10 mouse cellular contexts compared by ENCODE assay signal in genomic region chr15:89480584-89480983, GRCm38 (mm10). TPM values are rescaled to one million over a fixed set of nuclear protein-coding genes. Genes with fewer than 3 reads are reported as not detected.
DNase-seq lines count a peak whose midpoint lies in the region; ATAC-seq and TF ChIP-seq lines count a peak whose summit lies in the region.
"Had no signal": no experiment of that assay in that cellular context is flagged by ENCODE, and none has a peak within 500 bp of the region (broad histone marks: within the 10 kb centered on the region; RNA-seq: fewer than 3 reads in every experiment).

No protein-coding gene starts in this region.

- H3K4me2 ChIP-seq in heart, embryonic 16.5 days (ENCODE audit: low read depth, low read length) = peak overlapping the region; percentile 34
- H3K4me2 ChIP-seq in lung, postnatal 0 days (replicated peaks; ENCODE audit: low read depth, low read length) = no peak overlapping the region
- H3K4me2 ChIP-seq: midbrain, embryonic 12.5 days had no signal

- TF ChIP-seq EP300 in lung, postnatal 0 days (IDR thresholded peaks at IDR 0.05) = peak; percentile 62; the same call in 1 of the 2 replicates

- WGBS in cerebellum, adult 2 months = 4% methylated on average over 8 of the region's 8 CpGs
- 42% methylated on average over 8 of the region's 8 CpGs for WGBS in heart, embryonic 16.5 days
- WGBS in lung, postnatal 0 days = 34% methylated on average over 8 of the region's 8 CpGs

- TF ChIP-seq POLR2A in cerebellum, adult 2 months (IDR thresholded peaks at IDR 0.05; ENCODE audit: borderline replicate concordance, insufficient read depth, low read length) = peak; percentile 19; the same call in 1 of the 2 replicates

- H3K36me3 ChIP-seq in heart, embryonic 16.5 days (ENCODE audit: control insufficient read depth, insufficient read depth) = no peaks in the 10 kb centered on the region
- H3K36me3 ChIP-seq in lung, postnatal 0 days (ENCODE audit: insufficient read depth, low read length) = no peaks in the 10 kb centered on the region
- H3K36me3 ChIP-seq: midbrain, embryonic 12.5 days had no signal

- H3K4me3 ChIP-seq in cerebellum, adult 2 months (replicated peaks; ENCODE audit: insufficient read depth, low read depth, low read length) = peak overlapping the region; percentile 31
- H3K4me3 ChIP-seq in heart, embryonic 16.5 days (ENCODE audit: low read length) = no peak overlapping the region
- H3K4me3 ChIP-seq in lung, postnatal 0 days (ENCODE audit: low read depth, low read length) = no peak overlapping the region
- H3K4me3 ChIP-seq: midbrain, embryonic 12.5 days had no signal

- H3K9ac ChIP-seq in heart, embryonic 16.5 days (ENCODE audit: low read length) = no peak overlapping the region
- H3K9ac ChIP-seq in lung, postnatal 0 days (replicated peaks; ENCODE audit: low read depth) = no peak overlapping the region
- H3K9ac ChIP-seq: midbrain, embryonic 12.5 days had no signal

- H3K27ac ChIP-seq in cerebellum, adult 2 months (ENCODE audit: insufficient read depth, low read length) = peak overlapping the region; percentile 57
- peak overlapping the region; percentile 73 for H3K27ac ChIP-seq in heart, embryonic 16.5 days (ENCODE audit: low read length)
- peak overlapping the region; percentile 28 for H3K27ac ChIP-seq in lung, postnatal 0 days (ENCODE audit: low read length)
- H3K27ac ChIP-seq: midbrain, embryonic 12.5 days had no signal

- no peak for TF ChIP-seq CTCF in cerebellum, adult 2 months (IDR thresholded peaks at IDR 0.05; ENCODE audit: borderline replicate concordance, insufficient read depth, low read depth, low read length)
- no peak for TF ChIP-seq CTCF in lung, postnatal 0 days (IDR thresholded peaks at IDR 0.05)

- peak; percentile 65 for DNase-seq in gastrocnemius, adult 18-20 months (ENCODE audit: low spot score)
- no peak for DNase-seq in gastrocnemius, postnatal 10 days
- peak; percentile 80 to 90 for DNase-seq in cerebellum, adult 2 months
- peak; percentile 62 for DNase-seq in lung, postnatal 0 days (ENCODE audit: low spot score)
- DNase-seq in right cerebral cortex, adult 2 months (ENCODE audit: low spot score in 2 of 2) = no peak
- no peak for DNase-seq in layer of hippocampus, adult 9-10 months (ENCODE audit: low spot score)
- no peak for DNase-seq in layer of hippocampus, adult 18-20 months (ENCODE audit: low spot score in 2 of 2)

- peaks cover 9% of the 10 kb centered on the region for H3K4me1 ChIP-seq in cerebellum, adult 2 months (ENCODE audit: control insufficient read depth, insufficient read depth, low read length)
- peaks cover 10% of the 10 kb centered on the region for H3K4me1 ChIP-seq in heart, embryonic 16.5 days (ENCODE audit: control insufficient read depth, insufficient read depth, low read length)
- peaks cover 2% of the 10 kb centered on the region; the same call in 1 of the 2 replicates for H3K4me1 ChIP-seq in lung, postnatal 0 days (ENCODE audit: insufficient read depth, low read depth, low read length)

- H3K27me3 ChIP-seq in cerebellum, adult 2 months (ENCODE audit: control insufficient read depth, insufficient read depth, low read length) = no peaks in the 10 kb centered on the region
- no peaks in the 10 kb centered on the region for H3K27me3 ChIP-seq in heart, embryonic 16.5 days (ENCODE audit: control insufficient read depth, insufficient read depth, low read length)
- no peaks in the 10 kb centered on the region for H3K27me3 ChIP-seq in lung, postnatal 0 days (replicated peaks; ENCODE audit: insufficient read depth, low read length)

- no peaks in the 10 kb centered on the region; the same call in 1 of the 2 replicates for H3K9me3 ChIP-seq in heart, embryonic 16.5 days (replicated peaks; ENCODE audit: control insufficient read depth, low read length)
- no peaks in the 10 kb centered on the region for H3K9me3 ChIP-seq in lung, postnatal 0 days (ENCODE audit: low read length)
- H3K9me3 ChIP-seq: midbrain, embryonic 12.5 days had no signal

- ATAC-seq in heart, embryonic 16.5 days (replicated peaks; ENCODE audit: extremely low read depth, insufficient read depth, low FRiP score) = peak; percentile 56
- peak; percentile 34 for ATAC-seq in lung, postnatal 0 days
- ATAC-seq: CD4-positive, CD25-positive, alpha-beta regulatory T cell, adult 4 months had no signal

RNA-seq across cellular contexts. Expression of gene Arsa, which starts 3.4 kb away (rescaled TPM):
- total RNA-seq in gastrocnemius, adult 18-20 months (2021) = 1 to 10 TPM; 2.8 to 4.0 TPM
- 10 to 100 TPM in 1 of 2 experiments, 1 to 10 TPM in 1; 6.5 to 11.0 TPM for total RNA-seq in gastrocnemius, postnatal 10 days (2021)
- 39.2 and 40.9 TPM in 2 replicates for polyA plus RNA-seq in cerebellum, adult 2 months (2012; rRNA removed)
- polyA plus RNA-seq in heart, embryonic 16.5 days (2015; fragmentation: Nextera tagmentation; extraction: Ambion mirVana) = 15.9 and 17.3 TPM in 2 replicates
- polyA plus RNA-seq in lung, postnatal 0 days (2015; fragmentation: Nextera tagmentation; extraction: Ambion mirVana) = 22.4 and 23.3 TPM in 2 replicates
- 10 to 100 TPM; 28.1 to 29.6 TPM for total RNA-seq in layer of hippocampus, adult 18-20 months (2021)

RNA-seq across cellular contexts. Expression of gene Shank3, which starts 18.8 kb away (rescaled TPM):
- 10 to 100 TPM in 1 of 2 experiments, 1 to 10 TPM in 1; 8.9 to 12.6 TPM for total RNA-seq in gastrocnemius, adult 18-20 months (2021)
- 10 to 100 TPM; 24.8 to 36.1 TPM for total RNA-seq in gastrocnemius, postnatal 10 days (2021)
- polyA plus RNA-seq in cerebellum, adult 2 months (2012; rRNA removed) = 84.7 and 97.2 TPM in 2 replicates
- polyA plus RNA-seq in heart, embryonic 16.5 days (2015; fragmentation: Nextera tagmentation; extraction: Ambion mirVana) = 1.6 and 2.0 TPM in 2 replicates
- polyA plus RNA-seq in lung, postnatal 0 days (2015; fragmentation: Nextera tagmentation; extraction: Ambion mirVana) = 1.8 and 2.2 TPM in 2 replicates
- 100 to 1,000 TPM; 232 to 243 TPM for total RNA-seq in layer of hippocampus, adult 18-20 months (2021)
- polyA plus RNA-seq: CD4-positive, CD25-positive, alpha-beta regulatory T cell, adult 4 months had no signal

RNA-seq across cellular contexts. Expression of gene Mapk8ip2, which starts 26.9 kb away (rescaled TPM):
- total RNA-seq in gastrocnemius, adult 18-20 months (2021) = under 1 TPM; 0.25 to 0.57 TPM
- under 1 TPM; 0.23 to 0.26 TPM for total RNA-seq in gastrocnemius, postnatal 10 days (2021)
- polyA plus RNA-seq in cerebellum, adult 2 months (2012; rRNA removed) = 192 and 195 TPM in 2 replicates
- 0.11 and 0.29 TPM in 2 replicates for polyA plus RNA-seq in heart, embryonic 16.5 days (2015; fragmentation: Nextera tagmentation; extraction: Ambion mirVana)
- 0.06 and 0.14 TPM in 2 replicates for polyA plus RNA-seq in lung, postnatal 0 days (2015; fragmentation: Nextera tagmentation; extraction: Ambion mirVana)
- total RNA-seq in layer of hippocampus, adult 18-20 months (2021) = 100 to 1,000 TPM; 266 to 269 TPM

RNA-seq across cellular contexts. Expression of gene Chkb, which starts 50.9 kb away (rescaled TPM):
- 10 to 100 TPM; 19.7 to 27.0 TPM for total RNA-seq in gastrocnemius, adult 18-20 months (2021)
- 10 to 100 TPM; 21.4 to 40.0 TPM for total RNA-seq in gastrocnemius, postnatal 10 days (2021)
- 101 and 102 TPM in 2 replicates for polyA plus RNA-seq in cerebellum, adult 2 months (2012; rRNA removed)
- polyA plus RNA-seq in heart, embryonic 16.5 days (2015; fragmentation: Nextera tagmentation; extraction: Ambion mirVana) = 80.5 and 84.9 TPM in 2 replicates
- 64.9 and 71.2 TPM in 2 replicates for polyA plus RNA-seq in lung, postnatal 0 days (2015; fragmentation: Nextera tagmentation; extraction: Ambion mirVana)
- total RNA-seq in layer of hippocampus, adult 18-20 months (2021) = 10 to 100 TPM; 40.5 to 41.1 TPM

RNA-seq across cellular contexts. Expression of gene Gm44502, which starts 51.1 kb away (rescaled TPM):
- total RNA-seq in gastrocnemius, adult 18-20 months (2021) = under 1 TPM in 1 of 2 experiments, not detected in 1; 0.52 TPM
- under 1 TPM; 0.66 to 0.81 TPM for total RNA-seq in gastrocnemius, postnatal 10 days (2021)
- polyA plus RNA-seq in cerebellum, adult 2 months (2012; rRNA removed) = 0.15 and 0.51 TPM in 2 replicates
- 0.19 and 0.35 TPM in 2 replicates for polyA plus RNA-seq in heart, embryonic 16.5 days (2015; fragmentation: Nextera tagmentation; extraction: Ambion mirVana)
- not detected in 2 replicates for polyA plus RNA-seq in lung, postnatal 0 days (2015; fragmentation: Nextera tagmentation; extraction: Ambion mirVana)
- under 1 TPM in 1 of 2 experiments, not detected in 1; 0.42 TPM for total RNA-seq in layer of hippocampus, adult 18-20 months (2021)
- polyA plus RNA-seq: CD4-positive, CD25-positive, alpha-beta regulatory T cell, adult 4 months; midbrain, embryonic 12.5 days had no signal

Comparison
In these comparisons a context has a peak if more than half of its experiments do, and no peak if none do; other contexts are left out.
1. DNase-seq: peak in gastrocnemius, adult 18-20 months (single experiment), cerebellum, adult 2 months (2 of 2) and lung, postnatal 0 days (single experiment); none in gastrocnemius, postnatal 10 days (single experiment), right cerebral cortex, adult 2 months (0 of 2), layer of hippocampus, adult 9-10 months (single experiment) and layer of hippocampus, adult 18-20 months (0 of 2).
2. RNA of gene Shank3, which starts 18.8 kb away (total RNA-seq): 232 to 243 TPM in layer of hippocampus, adult 18-20 months; 24.8 to 36.1 TPM in gastrocnemius, postnatal 10 days and 8.9 to 12.6 TPM in gastrocnemius, adult 18-20 months; every median in the first group is over 4 times any median in the second.
3. RNA of gene Mapk8ip2, which starts 26.9 kb away (total RNA-seq): 266 to 269 TPM in layer of hippocampus, adult 18-20 months; 0.25 to 0.57 TPM in gastrocnemius, adult 18-20 months and 0.23 to 0.26 TPM in gastrocnemius, postnatal 10 days; every median in the first group is over 100 times any median in the second.
4. Peak in every context shown above with its lines, with median percentiles within 50 percentile points of each other: H3K27ac ChIP-seq.